Mouse (Mus musculus) c-Kit-positive CD71-negative TER-119-negative erythroid progenitor cells, embryonic 14.5 days (primary cell): ENCODE measurements around the gene Trim2.

Source experiments
- DNase-seq: peaks from one replicate; pipeline ENCODE4 v3.0.0-alpha.2; 2013; ENCODE audit warnings: low read depth

Gene Trim2

GRCm38 (mm10) chr3:84135387-84135786 is 171.3 kb downstream of the Trim2 start:
- DNase-seq, result no peak

GRCm38 (mm10) chr3:84131369-84131768 is 175.3 kb downstream of the Trim2 start:
- DNase-seq, result no peak

GRCm38 (mm10) chr3:84130776-84131175 is 175.9 kb downstream of the Trim2 start:
- DNase-seq, result no peak

GRCm38 (mm10) chr3:84128871-84129870 is 177.5 kb downstream of the Trim2 start:
- no peak for DNase-seq

GRCm38 (mm10) chr3:84127431-84127830 is 179.2 kb downstream of the Trim2 start:
- DNase-seq, result no peak

GRCm38 (mm10) chr3:84126721-84127120 is 180.0 kb downstream of the Trim2 start:
- no peak for DNase-seq

- no peak for DNase-seq
Observed at GRCm38 (mm10) chr3:84125704-84126289, 180.9 kb downstream of the Trim2 start.

GRCm38 (mm10) chr3:84123461-84123860 is 183.2 kb downstream of the Trim2 start:
- DNase-seq, result no peak

GRCm38 (mm10) chr3:84118718-84119117 is 188.0 kb downstream of the Trim2 start:
- DNase-seq, result no peak

GRCm38 (mm10) chr3:84118178-84118577 is 188.5 kb downstream of the Trim2 start:
- DNase-seq, result no peak
